Mouse (Mus musculus) spleen, adult 2 months (tissue): ENCODE results near the gene Rasgrp1. TPM values are rescaled to one million over a fixed set of nuclear protein-coding genes. Genes with fewer than 3 reads are reported as not detected.

Source experiments
- DNase-seq, 2 experiments: peaks; one replicate each; pipeline versions ENCODE4 v3.0.0 to v3.0.0-alpha.2; 2012 to 2021; ENCODE audit warnings: low spot score in 2 of 2, low read depth in 1 of 2
- H3K27ac ChIP-seq: fragments of 200-500 bp; 2 replicates; pipeline ENCODE4 v1.5.1; 2012; ENCODE audit warnings: low read length, inconsistent platforms; ENCODE audit not compliant: insufficient read depth
- H3K27me3 ChIP-seq: fragments of 200-500 bp; 2 replicates; pipeline ENCODE4 v1.6.1; 2012; ENCODE audit warnings: mild to moderate bottlenecking, moderate library complexity, low read length, inconsistent platforms; ENCODE audit not compliant: control insufficient read depth, insufficient read depth
- H3K36me3 ChIP-seq: fragments of 200-500 bp; 2 replicates; pipeline ENCODE4 v1.6.1; 2012; ENCODE audit warnings: mild to moderate bottlenecking, low read length, inconsistent platforms; ENCODE audit not compliant: control insufficient read depth, insufficient read depth
- H3K4me1 ChIP-seq: fragments of 200-500 bp; 2 replicates; pipeline ENCODE4 v1.6.1; 2011; ENCODE audit warnings: inconsistent platforms; ENCODE audit not compliant: control insufficient read depth, insufficient read depth, insufficient read length
- H3K4me3 ChIP-seq: fragments of 200-500 bp; 2 replicates; pipeline ENCODE4 v1.5.1; 2011; ENCODE audit warnings: mild to moderate bottlenecking, inconsistent platforms; ENCODE audit not compliant: insufficient read depth, insufficient read length; ENCODE audit errors: extremely low read depth
- CTCF ChIP-seq: fragments of 200-500 bp; IDR thresholded peaks from 2 replicates; pipeline ENCODE4 v1.5.1; 2011; ENCODE audit warnings: mild to moderate bottlenecking, inconsistent platforms; ENCODE audit not compliant: insufficient read depth, insufficient read length, insufficient replicate concordance; ENCODE audit errors: extremely low read depth
- POLR2A ChIP-seq: fragments of 200-500 bp; IDR thresholded peaks from 2 replicates; pipeline ENCODE4 v1.6.1; 2011; ENCODE audit warnings: low read depth, low read length, inconsistent platforms
- WGBS: fragments of 180-500 bp; shearing (Covaris S2); methylation state at CpG from one replicate; pipeline ENCODE4 v1.1.7; 2018; 5-methylcytosine and 5-hydroxymethylcytosine counted together
- polyA plus RNA-seq: library from polyadenylated mRNA; depleted of rRNA; stranded (reverse); fragments of >200 nt; gene quantifications from 2 replicates; pipeline ENCODE4 v1.2.3, GENCODE M21; 2012

Gene Rasgrp1
- polyA plus RNA-seq, 1 experiment, result 20.0 TPM

DNA sequence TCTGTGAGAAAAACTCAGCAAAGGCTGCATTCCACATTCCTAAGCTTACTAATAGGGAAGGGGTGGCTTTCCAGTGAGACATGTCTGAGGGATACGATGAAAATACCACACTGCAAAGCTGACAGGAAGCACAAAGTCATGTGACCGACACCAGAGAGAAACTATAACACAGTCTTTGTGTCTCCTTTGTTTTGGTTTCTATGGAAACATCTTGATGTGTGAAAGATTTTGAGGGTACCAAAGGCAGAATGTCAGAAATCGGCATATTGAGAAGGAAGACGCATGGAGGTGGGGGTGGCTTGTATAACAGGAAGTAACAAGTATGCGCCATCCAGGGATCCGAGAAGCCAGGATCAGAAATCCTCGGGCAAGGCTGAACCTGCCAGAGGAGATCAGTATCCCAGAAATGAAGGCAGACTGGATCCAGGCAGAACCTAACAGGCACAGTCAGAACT, 30.3 kb downstream of the Rasgrp1 start:
- Histone ChIP-seq H3K36me3 (no peaks in the 10 kb centered on the region), H3K27me3 (no peaks in the 10 kb centered on the region), H3K4me1 (peaks cover 25% of the 10 kb centered on the region), H3K4me3 (no peak overlapping the region), H3K27ac (peak overlapping the region; percentile 33; the same call in 1 of the 2 replicates)
- 57% methylated on average over 7 of the region's 7 CpGs for WGBS
- TF ChIP-seq CTCF (no peak), POLR2A (no peak)
- DNase-seq, result peak in 1 of 2 experiments; percentile 65

GRCm38 (mm10) chr2:117312030-117312429, 30.8 kb downstream of the Rasgrp1 start:
- no peak for TF ChIP-seq CTCF
- TF ChIP-seq POLR2A, result no peak
- Histone ChIP-seq H3K27ac (no peak overlapping the region), H3K4me3 (no peak overlapping the region), H3K4me1 (peaks cover 25% of the 10 kb centered on the region), H3K27me3 (no peaks in the 10 kb centered on the region), H3K36me3 (no peaks in the 10 kb centered on the region)
- 68% methylated on average over 2 of the region's 2 CpGs for WGBS
- DNase-seq, result no peak

DNA sequence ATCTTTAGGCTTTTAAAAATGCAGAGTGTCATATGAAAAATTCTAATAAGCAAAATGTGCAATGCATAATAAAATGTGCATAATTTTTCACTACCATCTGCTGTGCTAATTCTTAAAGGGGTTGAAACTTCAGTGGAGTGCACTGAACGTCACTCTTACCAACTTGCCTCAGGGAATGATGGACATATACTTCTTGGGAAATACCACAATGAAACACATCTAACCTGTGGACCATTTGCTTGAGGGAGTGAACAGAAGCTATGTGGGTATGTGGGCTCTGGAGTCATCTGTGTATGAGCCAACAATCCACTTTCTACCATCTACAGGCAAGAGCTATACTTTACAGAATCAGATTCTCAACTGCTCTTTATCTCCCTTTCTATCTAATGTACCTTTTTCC, 31.5 kb downstream of the Rasgrp1 start:
- Histone ChIP-seq H3K36me3 (no peaks in the 10 kb centered on the region), H3K27ac (no peak overlapping the region), H3K4me1 (peaks cover 25% of the 10 kb centered on the region), H3K27me3 (no peaks in the 10 kb centered on the region), H3K4me3 (no peak overlapping the region)
- no peak for TF ChIP-seq CTCF
- no peak for TF ChIP-seq POLR2A
- 80% methylated on average over 1 of the region's 1 CpGs for WGBS
- no peak for DNase-seq

GRCm38 (mm10) chr2:117309046-117309445, 33.8 kb downstream of the Rasgrp1 start:
- 89% methylated on average over 2 of the region's 2 CpGs for WGBS
- TF ChIP-seq CTCF (no peak), POLR2A (no peak)

DNA sequence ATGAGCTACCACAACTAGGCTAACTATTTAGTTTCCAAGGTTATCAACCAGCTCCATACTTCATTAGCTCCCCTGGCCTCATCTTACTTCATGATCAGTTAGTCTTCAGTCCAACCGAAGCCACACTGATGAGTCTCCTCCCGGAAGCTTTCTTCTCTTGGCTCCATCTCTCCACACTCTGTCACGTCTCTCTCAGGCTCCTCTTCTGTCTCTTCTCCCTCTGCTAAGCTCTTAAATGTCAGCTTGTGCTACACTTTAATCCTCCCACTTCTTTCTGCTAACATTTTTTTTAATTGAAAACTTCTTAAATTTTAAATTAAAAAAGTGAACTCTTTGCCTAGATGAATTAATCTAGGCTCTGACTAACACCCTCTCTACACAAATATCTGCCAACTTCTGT, 34.8 kb downstream of the Rasgrp1 start:
- no peaks in the 10 kb centered on the region for H3K27me3 ChIP-seq
- TF ChIP-seq POLR2A, result no peak
- TF ChIP-seq CTCF, result no peak
- WGBS, result 84% methylated on average over 3 of the region's 3 CpGs
- H3K36me3 ChIP-seq, result peaks cover 2% of the 10 kb centered on the region; the same call in 1 of the 2 replicates
- peaks cover 25% of the 10 kb centered on the region for H3K4me1 ChIP-seq
- no peak overlapping the region for H3K4me3 ChIP-seq
- H3K27ac ChIP-seq, result no peak overlapping the region
- no peak for DNase-seq

More at GRCm38 (mm10) chr2:117309046-117309445, 33.8 kb downstream of the Rasgrp1 start:
- Histone ChIP-seq H3K36me3 (peaks cover 2% of the 10 kb centered on the region; the same call in 1 of the 2 replicates), H3K4me3 (no peak overlapping the region), H3K27ac (no peak overlapping the region), H3K27me3 (no peaks in the 10 kb centered on the region), H3K4me1 (peaks cover 30% of the 10 kb centered on the region)
- no peak for DNase-seq

- no peak for TF ChIP-seq POLR2A
- no peak for TF ChIP-seq CTCF
- peaks cover 15% of the 10 kb centered on the region for H3K4me1 ChIP-seq
- no peak overlapping the region for H3K4me3 ChIP-seq
- peaks cover 16% of the 10 kb centered on the region for H3K36me3 ChIP-seq
- DNase-seq, result no peak
- 89% methylated on average over 5 of the region's 5 CpGs for WGBS
- no peaks in the 10 kb centered on the region for H3K27me3 ChIP-seq
- H3K27ac ChIP-seq, result no peak overlapping the region
Measured at GRCm38 (mm10) chr2:117304941-117305340, 37.9 kb downstream of the Rasgrp1 start.
